Mouse (Mus musculus) kidney, adult 2 months (tissue): ENCODE results near the gene 1700061G19Rik. TPM values are rescaled to one million over a fixed set of nuclear protein-coding genes. Genes with fewer than 3 reads are reported as not detected.

Source experiments
- DNase-seq: peaks from one replicate; pipeline ENCODE4 v3.0.0; 2021
- H3K27ac ChIP-seq: fragments of 200-500 bp; 2 replicates; pipeline ENCODE4 v1.5.1; 2012; ENCODE audit warnings: low read depth, low read length, control low read depth, inconsistent platforms; ENCODE audit not compliant: insufficient read depth
- H3K27me3 ChIP-seq: fragments of 200-500 bp; replicated peaks from 2 replicates; pipeline ENCODE4 v1.6.1; 2012; ENCODE audit warnings: mild to moderate bottlenecking, moderate library complexity, low read length, inconsistent platforms; ENCODE audit not compliant: control insufficient read depth, insufficient read depth
- H3K36me3 ChIP-seq: fragments of 200-500 bp; 2 replicates; pipeline ENCODE4 v1.6.1; 2012; ENCODE audit warnings: mild to moderate bottlenecking, moderate library complexity, low read length, inconsistent platforms; ENCODE audit not compliant: control insufficient read depth, insufficient read depth
- H3K4me1 ChIP-seq: fragments of 200-500 bp; 2 replicates; pipeline ENCODE4 v1.6.1; 2011; ENCODE audit warnings: low read length; ENCODE audit not compliant: control insufficient read depth, insufficient read depth
- H3K4me3 ChIP-seq: fragments of 200-500 bp; 2 replicates; pipeline ENCODE4 v1.5.1; 2011; ENCODE audit warnings: mild to moderate bottlenecking, low read depth, low read length, control low read depth; ENCODE audit not compliant: insufficient read depth
- CTCF ChIP-seq: fragments of 200-500 bp; conservative IDR thresholded peaks from 2 replicates; pipeline ENCODE4 v1.5.1; 2011; ENCODE audit warnings: low read depth, mild to moderate bottlenecking, control low read depth, low read length, moderate library complexity, mixed read lengths; ENCODE audit not compliant: insufficient read depth, insufficient read length
- POLR2A ChIP-seq: fragments of 200-500 bp; IDR thresholded peaks from one replicate; pipeline ENCODE4 v1.6.1; 2011; ENCODE audit warnings: low read depth, low read length, control low read depth
- WGBS: fragments of 180-500 bp; shearing (Covaris S2); methylation state at CpG from one replicate; pipeline ENCODE4 v1.1.7; 2018; 5-methylcytosine and 5-hydroxymethylcytosine counted together
- polyA plus RNA-seq: library from polyadenylated mRNA; depleted of rRNA; stranded (reverse); fragments of >200 nt; gene quantifications from 2 replicates; pipeline ENCODE4 v1.2.3, GENCODE M21; 2012

The 1700061G19Rik gene
- polyA plus RNA-seq, 1 experiment: 0.03 TPM

DNA sequence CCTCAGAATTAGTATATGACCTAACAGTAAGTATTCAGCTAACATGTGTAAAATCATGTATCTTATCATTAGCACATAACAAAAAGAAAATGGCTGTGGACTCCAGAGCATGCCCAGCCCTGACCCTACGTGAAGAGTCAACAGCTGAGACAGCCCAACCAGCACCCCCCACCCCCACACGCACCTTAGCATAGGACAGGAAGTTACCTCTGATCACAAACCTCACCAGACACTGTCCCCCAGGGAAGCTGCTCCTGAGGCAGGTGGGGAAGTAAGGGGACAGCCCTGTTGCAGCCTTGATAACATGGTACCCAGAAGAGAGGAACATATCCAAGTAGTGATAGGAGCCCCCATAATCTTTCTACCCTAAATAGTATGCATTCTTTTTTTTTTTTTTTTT, 50.7 kb downstream of the 1700061G19Rik start:
- TF ChIP-seq CTCF (no peak), POLR2A (no peak)
- WGBS: 98% methylated on average over 2 of the region's 2 CpGs

DNA sequence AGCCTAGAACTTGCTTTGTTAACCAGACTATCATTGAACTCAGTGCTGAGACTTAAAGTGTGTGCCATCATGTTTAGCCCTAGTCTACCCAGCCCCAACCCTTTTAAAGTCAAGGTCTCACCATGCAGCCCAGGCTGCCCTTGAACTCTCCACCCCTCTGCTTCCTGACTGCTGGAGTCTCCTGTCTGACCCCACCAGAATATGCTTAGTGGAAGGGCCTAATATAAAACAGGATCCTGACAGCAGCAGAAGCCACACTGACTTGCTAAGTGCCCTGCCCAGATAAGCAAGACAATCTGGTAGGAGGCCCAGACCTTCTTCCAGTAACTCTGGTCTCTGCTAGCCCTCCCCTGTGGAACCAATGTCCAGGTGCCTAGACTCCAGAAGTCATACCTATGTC, 53.8 kb downstream of the 1700061G19Rik start:
- TF ChIP-seq CTCF (no peak), POLR2A (no peak)
- Histone ChIP-seq H3K4me3 (no peak overlapping the region), H3K27ac (no peak overlapping the region), H3K4me1 (no peaks in the 10 kb centered on the region), H3K36me3 (no peaks in the 10 kb centered on the region), H3K27me3 (no peaks in the 10 kb centered on the region)
- no peak for DNase-seq

More for the DNA sequence above, 50.7 kb downstream of the 1700061G19Rik start:
- Histone ChIP-seq H3K4me3 (no peak overlapping the region), H3K27me3 (no peaks in the 10 kb centered on the region), H3K27ac (no peak overlapping the region), H3K4me1 (no peaks in the 10 kb centered on the region), H3K36me3 (no peaks in the 10 kb centered on the region)
- no peak for DNase-seq

DNA sequence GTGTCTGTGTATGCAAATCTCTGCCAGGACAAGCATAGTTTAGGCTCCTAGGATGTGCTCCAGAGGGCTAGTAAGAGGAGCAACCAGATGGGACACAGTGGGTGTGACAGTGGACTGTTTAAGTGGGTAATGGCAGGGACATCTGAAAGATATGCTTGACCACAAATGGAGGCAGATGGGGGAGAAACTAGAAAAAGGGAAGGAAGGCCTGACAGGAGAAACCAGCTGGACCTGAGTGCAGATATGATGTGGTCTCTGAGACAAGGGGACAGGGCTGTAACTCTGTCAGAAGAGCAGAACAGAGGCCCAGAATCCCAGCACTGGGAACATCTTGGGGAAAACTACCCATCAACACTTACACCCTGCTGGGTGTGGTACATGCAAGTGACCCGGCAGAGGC, 54.3 kb downstream of the 1700061G19Rik start:
- H3K4me1 ChIP-seq: no peaks in the 10 kb centered on the region
- H3K27ac ChIP-seq: no peak overlapping the region
- no peak overlapping the region for H3K4me3 ChIP-seq
- DNase-seq: no peak
- H3K36me3 ChIP-seq: no peaks in the 10 kb centered on the region
- WGBS: 88% methylated on average over 1 of the region's 1 CpGs
- no peaks in the 10 kb centered on the region for H3K27me3 ChIP-seq
- TF ChIP-seq POLR2A (no peak), CTCF (no peak)

DNA sequence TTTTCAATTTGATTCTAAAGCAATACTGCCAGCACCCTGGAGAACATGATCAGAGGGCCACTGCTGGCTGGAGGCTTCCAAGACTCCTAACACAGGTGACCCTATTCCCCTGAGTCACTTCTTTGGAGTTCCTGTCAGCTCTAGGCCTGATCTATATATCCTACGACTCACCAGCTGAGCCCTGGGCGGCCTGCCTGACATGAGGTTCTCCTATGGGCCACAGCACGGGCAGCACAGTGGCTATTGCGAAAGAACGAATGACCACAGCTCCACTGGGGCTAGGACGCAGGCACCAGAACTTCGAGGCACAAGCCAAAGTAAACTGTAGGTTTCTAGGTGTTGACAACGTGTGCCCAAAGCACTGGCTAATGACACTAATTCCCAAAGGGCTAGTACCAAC, 54.7 kb downstream of the 1700061G19Rik start:
- Histone ChIP-seq H3K27me3 (no peaks in the 10 kb centered on the region), H3K27ac (no peak overlapping the region), H3K36me3 (no peaks in the 10 kb centered on the region), H3K4me1 (no peaks in the 10 kb centered on the region), H3K4me3 (no peak overlapping the region)
- TF ChIP-seq CTCF (no peak), POLR2A (no peak)
- no peak for DNase-seq
- WGBS: 79% methylated on average over 8 of the region's 8 CpGs

DNA sequence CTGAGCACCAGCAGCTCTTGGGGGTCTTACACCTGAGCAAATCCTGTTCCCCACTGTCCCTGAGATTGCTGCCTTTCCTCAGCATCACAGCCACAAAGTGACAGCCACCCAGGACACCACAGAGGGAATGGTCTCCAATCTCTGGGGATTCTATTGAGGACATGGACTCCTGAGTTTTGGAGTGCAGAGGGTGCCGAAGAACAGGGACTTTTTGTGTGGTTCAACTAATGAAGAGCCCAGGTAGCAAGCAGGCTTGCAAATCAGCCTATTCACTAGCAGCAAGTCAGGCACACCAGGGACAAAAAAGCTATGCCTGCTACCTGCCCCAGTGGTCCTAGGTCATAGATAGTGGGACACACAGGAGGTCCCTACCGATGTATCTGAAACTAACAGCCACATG, 58.1 kb downstream of the 1700061G19Rik start:
- WGBS: 91% methylated on average over 2 of the region's 2 CpGs
- no peak overlapping the region for H3K27ac ChIP-seq
- H3K4me1 ChIP-seq: no peaks in the 10 kb centered on the region
- TF ChIP-seq POLR2A (no peak), CTCF (no peak)
- no peaks in the 10 kb centered on the region for H3K36me3 ChIP-seq
- no peak for DNase-seq
- no peaks in the 10 kb centered on the region for H3K27me3 ChIP-seq
- no peak overlapping the region for H3K4me3 ChIP-seq

DNA sequence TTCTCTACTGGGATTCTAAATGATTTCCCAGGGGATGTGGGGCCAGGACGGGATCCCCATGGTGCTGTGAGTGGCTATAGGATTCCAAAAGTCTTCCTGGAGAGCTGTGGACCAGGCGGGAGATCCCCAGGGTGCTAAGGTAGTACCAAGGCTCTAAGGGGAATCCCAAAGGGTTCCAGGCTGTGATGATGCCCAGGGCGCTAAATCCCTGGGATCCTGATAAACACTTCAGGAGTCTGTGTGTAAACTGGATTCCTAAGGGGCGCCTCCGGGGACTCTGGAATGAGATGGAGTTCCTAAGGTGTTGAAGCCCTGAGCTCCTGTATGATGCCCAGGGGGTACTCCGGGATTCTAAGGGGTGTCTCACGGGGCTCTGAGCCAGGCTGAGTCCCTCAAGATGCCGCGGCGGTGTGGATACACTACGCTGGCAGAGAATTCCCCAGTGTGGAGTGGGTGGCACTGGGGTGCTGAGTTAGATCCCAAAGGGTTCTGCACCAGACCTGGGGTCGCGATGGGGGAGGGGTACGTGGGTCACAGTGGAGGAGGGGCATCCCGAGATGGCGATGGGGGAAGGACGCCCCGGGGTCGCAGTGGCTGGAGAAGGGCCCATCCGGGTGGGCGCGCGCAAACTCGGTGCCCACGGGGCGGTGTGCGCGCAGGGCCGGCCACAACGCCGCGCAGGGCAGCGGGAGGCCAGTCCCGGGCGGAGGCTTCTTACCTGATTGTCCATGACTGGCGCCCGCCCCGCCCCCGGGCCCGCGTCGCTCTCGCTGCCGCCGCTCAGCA, 59.5 kb downstream of the 1700061G19Rik start:
- TF ChIP-seq POLR2A: no peak
- TF ChIP-seq CTCF: no peak
- H3K4me3 ChIP-seq: peak overlapping the region; percentile 68
- WGBS: 6% methylated on average over 33 of the region's 45 CpGs
- H3K27ac ChIP-seq: no peak overlapping the region
- no peak for DNase-seq
- no peaks in the 10 kb centered on the region for H3K36me3 ChIP-seq
- H3K4me1 ChIP-seq: no peaks in the 10 kb centered on the region
- no peaks in the 10 kb centered on the region for H3K27me3 ChIP-seq

DNA sequence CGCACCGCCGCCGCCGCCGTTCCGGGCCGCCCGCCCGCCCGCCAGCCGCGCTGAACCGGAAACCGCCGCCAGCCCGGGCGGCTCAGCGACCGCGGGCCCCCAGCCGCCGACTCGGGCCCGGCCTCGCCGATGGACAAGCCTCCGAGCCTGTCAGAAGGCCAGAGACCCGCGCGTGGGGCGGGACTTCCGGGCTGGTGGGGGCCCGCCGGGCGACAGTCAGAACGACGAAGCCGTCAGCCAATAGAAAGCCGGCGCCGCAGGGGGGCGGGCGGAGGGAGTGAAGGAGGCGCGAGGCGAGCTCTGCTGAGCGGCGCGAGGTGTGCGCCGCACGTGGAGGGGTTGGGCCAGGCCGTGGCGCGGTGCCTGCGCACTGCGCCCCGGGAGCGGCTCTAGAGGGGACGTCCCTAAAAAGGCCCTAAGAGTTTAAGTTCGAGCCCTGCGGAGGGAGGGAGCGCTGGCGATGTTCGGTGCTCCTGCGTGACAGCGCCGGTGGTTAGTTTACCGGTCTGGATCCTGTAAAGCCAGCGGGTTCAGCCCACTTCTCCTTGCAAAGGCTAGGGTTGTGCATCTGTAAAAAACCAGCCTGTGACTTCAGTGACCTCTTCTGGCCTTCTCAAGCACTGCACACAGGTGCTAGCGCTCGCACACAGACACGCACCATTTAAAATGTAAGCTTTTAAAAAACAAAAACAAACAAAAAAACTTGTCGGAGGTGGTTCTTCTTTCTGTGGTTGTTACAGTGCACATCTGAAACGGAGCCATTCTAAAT, 60.3 kb downstream of the 1700061G19Rik start, which contains the start of gene Mllt1:
Gene Mllt1 (minus strand): TSS at position 53 of the 769 bp plus-strand sequence.
- Histone ChIP-seq H3K27ac (no peak within 1 kb of the TSS), H3K27me3 (no peaks in the 10 kb centered on the region)
- no peak for TF ChIP-seq POLR2A
- TF ChIP-seq CTCF: peak; percentile 66

More for the DNA sequence above, 60.3 kb downstream of the 1700061G19Rik start, which contains the start of gene Mllt1:
- Histone ChIP-seq H3K4me1 (no peaks in the 10 kb centered on the region), H3K4me3 (peak within 1 kb of the TSS; percentile 68), H3K36me3 (no peaks in the 10 kb centered on the region)
- peak; percentile 99 for DNase-seq
- 4% methylated on average over 75 of the region's 76 CpGs for WGBS
